Mouse (Mus musculus): ENCODE data around the gene Tmem208. TPM values are rescaled to one million over a fixed set of nuclear protein-coding genes. Genes with fewer than 3 reads are reported as not detected.
A peak's percentile ranks its signal among the peaks of the same experiment; 100 is the strongest.
"Not testable (repeated sequence)": the region's sequence is repeated elsewhere in the genome, so short reads cannot be mapped to it uniquely, and the experiment has no call there.

Tmem208 gene
- 100 to 1,000 TPM; 160 to 182 TPM for polyA plus RNA-seq (2017; shearing (Covaris generic))

DNA sequence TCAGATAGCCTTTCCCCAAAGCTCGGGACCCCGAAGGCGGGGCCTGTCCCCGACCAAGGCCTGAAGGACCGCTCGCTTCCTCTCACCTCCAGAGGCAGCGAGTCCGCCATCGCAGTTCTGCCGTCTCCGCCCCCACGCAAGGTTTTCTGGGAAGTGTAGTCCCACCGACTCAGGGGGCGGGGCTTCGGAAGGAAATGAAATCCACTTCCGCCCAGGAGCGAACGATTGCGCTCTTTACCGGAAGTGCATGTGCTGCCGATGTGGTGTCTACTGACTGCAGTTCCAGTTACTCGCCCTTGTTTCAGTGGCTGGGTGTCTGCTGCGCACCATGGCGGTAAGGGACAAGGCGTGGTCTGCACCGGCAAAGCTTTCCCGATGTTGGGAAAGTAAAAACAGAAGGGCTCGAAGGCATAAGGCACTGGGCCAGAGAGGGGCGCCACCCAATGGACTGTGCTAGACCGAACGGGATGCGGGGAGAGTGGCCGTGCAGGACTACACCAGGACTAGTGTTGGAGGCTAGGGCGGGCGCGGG is at the start of gene Tmem208, which contains the start of gene Lrrc29:
Gene Tmem208, plus strand, starts transcription at position 214 of the 532 bp plus-strand sequence.
Gene Lrrc29, minus strand, starts transcription at position 138 of the 532 bp plus-strand sequence.
- peak; percentile 95 for ATAC-seq

DNA sequence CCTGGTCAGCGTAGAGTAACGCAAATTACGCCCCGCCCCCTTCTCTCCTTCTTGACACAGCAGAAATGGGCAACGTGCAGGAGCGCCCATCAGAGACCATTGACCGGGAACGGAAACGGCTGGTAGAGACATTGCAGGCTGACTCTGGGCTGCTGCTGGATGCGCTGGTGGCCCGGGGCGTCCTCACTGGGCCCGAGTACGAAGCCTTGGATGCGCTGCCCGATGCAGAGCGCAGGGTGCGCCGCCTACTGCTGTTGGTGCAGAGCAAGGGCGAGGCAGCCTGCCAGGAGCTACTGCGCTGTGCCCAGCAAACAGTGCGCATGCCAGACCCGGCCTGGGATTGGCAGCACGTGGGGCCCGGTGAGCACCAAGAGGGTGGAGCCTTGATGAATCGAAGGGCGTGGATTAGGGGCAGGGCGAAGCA is 47.2 kb upstream of the Tmem208 start:
- ATAC-seq, result peak; percentile 69

DNA sequence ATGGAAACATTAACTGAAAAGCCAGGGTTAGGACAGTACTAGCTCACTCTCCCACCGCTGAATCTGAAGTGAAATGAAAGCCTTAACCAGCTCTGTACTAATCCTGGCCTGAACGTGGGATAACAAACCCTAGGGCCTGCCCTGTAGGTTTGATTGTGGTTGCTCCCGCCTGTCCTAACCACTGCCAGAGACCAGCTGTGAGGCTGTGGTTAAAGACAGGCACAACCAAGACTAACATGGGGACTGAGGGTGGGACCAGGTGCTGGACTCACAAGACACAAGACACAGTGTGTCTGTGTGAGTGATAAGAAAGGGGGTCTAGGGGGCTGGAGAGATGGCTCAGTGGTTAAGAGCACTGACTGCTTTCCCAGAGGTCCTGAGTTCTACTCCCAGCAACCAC is 45.6 kb upstream of the Tmem208 start:
- no peak for ATAC-seq

DNA sequence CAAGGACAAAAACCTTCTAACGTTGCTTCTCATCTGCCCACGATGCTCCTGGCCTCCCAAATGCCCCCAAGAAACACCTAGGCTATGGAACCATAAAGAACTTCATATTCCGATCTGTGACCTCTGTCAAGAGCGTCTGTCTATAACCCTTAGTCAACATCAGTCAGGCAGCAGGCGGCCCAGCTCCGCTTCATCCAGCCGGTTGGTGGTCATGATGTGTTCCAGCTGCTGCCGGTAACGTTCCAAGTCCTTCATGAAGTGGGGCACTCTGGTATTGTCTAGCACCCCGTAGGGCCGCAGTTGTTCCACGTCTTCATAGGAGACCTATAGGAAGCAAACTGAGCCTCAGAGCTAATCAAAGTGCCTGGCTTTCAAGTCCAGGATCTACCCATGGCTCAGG is 44.3 kb upstream of the Tmem208 start:
- ATAC-seq, result no peak

- ATAC-seq, result no peak
Measured at GRCm38 (mm10) chr8:105282239-105282638, 43.9 kb upstream of the Tmem208 start.

DNA sequence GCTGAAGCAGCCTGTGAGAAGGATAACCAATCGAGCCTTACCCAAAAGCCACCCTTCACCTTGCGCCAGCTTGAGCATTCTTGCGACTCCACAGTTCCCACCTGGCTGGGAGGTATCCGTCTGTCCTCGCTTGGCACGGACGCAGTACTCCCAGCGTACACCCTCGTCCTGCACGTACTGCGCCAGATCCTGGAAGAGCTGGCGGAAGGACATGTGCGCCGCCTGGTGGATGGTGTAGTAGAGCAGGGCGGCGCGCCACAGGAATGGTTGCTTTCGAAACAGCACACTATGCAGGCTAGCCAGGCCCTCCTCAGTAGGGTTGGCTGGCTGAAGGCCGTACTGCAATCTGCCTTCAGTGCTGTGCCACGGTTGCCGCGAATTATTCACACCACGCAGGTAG is 43.1 kb upstream of the Tmem208 start:
- ATAC-seq, result no peak

- no peak for ATAC-seq
Measured at GRCm38 (mm10) chr8:105285514-105285913, 40.6 kb upstream of the Tmem208 start.

GRCm38 (mm10) chr8:105286907-105287306 is 39.2 kb upstream of the Tmem208 start:
- no peak for ATAC-seq

GRCm38 (mm10) chr8:105288231-105288630 is 37.9 kb upstream of the Tmem208 start:
- no peak for ATAC-seq

- peak; percentile 84 for ATAC-seq
Measured at GRCm38 (mm10) chr8:105288958-105289732, 37.0 kb upstream of the Tmem208 start.

DNA sequence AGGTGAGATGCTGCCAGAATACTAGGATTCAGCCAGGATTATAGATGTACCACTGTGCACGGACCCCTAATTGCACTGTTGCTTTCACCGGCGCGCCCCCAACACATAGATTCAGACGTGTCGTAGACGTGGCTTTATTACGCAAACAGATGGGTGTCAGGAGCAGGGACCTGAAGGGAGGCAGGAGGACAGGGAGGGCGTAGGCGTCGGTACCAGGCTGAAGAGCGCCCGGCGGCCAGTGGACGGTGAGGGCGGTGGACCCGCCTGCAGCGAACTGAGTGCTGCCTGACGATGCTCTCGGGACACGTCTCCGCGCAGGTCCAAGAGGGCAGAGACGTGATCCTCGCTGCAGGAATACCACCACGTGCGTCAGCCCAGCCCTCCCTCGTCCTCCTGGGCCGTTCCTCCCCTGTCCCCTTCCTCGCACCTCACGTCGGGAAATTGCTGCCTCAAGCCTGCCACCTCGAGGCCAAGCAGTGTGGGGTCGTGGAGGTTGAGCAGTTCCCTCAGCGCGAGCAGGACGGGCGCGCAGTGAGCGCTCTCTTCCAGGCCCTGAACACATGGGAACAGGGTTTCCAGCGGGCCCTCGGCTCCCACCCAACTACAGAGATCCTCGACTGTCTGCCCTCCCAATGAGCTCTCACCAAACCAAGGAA is 36.2 kb upstream of the Tmem208 start, which contains the start of gene 4931428F04Rik:
Gene 4931428F04Rik, minus strand, starts transcription at position 60 of the 656 bp plus-strand sequence.
- no peak for ATAC-seq

DNA sequence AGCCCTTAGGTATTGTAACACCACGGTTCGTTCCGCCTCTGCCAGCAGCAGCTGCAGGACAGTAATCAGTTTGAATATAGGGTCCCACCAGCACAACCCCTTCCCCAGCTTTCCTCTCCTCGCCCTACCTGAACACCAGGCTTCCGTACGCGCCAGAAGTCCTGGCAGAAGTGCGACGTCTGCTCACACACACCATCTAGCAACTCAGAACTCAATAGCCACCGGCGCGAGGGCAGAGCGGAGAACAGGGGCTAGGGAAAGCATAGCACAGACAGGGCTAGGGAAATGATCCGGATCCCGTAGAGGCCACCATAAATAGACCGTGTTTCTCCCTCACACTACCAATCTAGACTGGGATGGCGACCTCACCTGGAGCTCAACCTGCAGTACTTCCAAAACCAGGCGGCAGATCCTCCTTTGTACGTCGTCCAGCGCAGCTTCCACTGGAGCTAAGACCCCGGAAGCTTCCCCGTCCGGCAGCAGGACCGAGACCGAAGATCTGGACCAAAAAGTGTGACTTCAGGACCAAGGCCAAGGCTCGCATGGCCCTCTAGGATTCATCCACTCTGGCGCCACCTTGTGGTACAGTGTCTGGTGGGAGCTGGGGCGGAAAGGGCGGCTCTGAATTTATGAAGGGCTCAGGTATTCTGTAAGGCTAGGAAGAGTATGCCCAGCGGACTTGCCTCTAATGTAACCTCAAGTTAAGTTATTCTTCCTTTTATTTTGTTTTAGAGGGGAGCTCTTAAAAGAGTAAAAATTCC is 35.4 kb upstream of the Tmem208 start:
- ATAC-seq, result peak; percentile 30

DNA sequence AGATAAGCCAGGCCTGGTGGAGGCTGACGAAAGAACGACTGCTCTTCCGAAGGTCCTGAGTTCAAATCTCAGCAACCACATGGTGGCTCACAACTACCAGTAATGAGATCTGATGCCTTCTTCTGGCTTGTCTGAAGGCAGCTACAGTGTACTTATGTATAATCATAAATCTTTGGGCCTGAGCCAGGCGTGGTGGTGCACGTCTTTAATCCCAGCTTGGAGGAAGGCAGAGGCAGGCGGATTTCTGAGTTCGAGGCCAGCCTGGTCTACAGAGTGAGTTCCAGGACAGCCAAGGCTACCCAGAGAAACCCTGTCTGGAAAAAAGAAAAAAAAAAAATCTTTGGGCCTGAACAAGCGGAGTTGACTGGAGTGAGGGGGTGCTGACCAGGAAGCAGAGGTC is 34.8 kb upstream of the Tmem208 start:
- ATAC-seq, result not testable (repeated sequence)

DNA sequence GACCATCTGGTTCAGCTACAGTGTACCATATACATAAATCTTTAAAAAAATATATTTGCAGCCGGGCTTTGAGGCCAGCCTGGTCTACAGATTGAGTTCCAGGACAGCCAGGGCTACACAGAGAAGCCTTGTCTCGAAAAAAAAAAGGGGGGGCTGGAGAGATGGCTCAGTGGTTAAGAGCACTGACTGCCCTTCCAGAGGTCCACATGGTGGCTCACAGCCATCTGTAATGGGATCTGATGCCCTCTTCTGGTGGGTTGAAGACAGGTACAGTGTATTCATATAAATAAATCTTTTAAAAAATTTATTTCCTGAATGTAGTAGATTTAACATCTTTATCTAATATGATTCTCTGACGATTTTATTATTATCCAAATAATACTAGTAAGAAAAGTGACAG is 34.4 kb upstream of the Tmem208 start:
- not testable (repeated sequence) for ATAC-seq

GRCm38 (mm10) chr8:105292471-105292870 is 33.7 kb upstream of the Tmem208 start:
- ATAC-seq, result no peak

- no peak for ATAC-seq
Measured at GRCm38 (mm10) chr8:105293405-105293804, 32.7 kb upstream of the Tmem208 start.

DNA sequence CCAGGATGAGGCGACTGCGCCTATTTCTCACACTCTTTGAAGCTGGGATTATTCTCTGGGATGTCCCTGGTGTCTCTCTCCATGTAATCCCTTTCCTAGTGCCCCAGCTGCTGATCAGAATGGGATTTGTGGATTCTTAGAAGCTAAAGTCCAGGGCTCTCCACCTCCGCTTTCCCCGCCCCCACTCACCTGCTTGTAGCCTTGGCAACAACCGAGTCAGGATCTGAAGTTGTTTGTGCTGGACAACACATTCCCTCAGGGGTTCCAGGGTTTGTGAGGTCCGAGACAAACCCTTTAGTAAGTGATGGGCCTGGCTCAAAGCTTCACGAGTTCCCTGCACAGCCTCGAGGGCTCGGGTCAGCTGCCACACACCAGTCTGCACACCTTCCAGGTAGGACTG is 31.4 kb upstream of the Tmem208 start:
- no peak for ATAC-seq

DNA sequence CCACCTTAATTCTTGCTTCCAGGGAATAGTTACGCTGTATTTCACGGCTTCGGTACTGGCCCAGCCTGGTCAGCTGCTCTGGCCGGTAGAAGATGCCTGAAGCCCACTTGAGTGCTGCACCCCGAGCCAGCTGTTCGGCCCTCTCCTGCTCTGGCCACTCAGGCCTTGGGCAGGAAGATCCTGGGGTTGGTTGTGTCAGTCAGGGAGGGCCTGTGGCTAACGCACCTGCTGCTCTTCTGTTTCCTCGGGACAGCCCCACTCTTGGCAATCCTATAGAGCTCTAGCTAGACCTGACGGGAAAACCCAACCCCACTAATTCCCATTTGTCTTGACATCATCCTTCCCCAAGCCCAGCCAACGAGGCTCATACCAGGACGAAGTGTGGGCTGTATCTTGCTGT is 30.9 kb upstream of the Tmem208 start:
- no peak for ATAC-seq

- no peak for ATAC-seq
Measured at GRCm38 (mm10) chr8:105295895-105296573, 30.1 kb upstream of the Tmem208 start, which contains the start of gene Exoc3l. TSS of gene Exoc3l (minus strand) at chr8:105296101.

DNA sequence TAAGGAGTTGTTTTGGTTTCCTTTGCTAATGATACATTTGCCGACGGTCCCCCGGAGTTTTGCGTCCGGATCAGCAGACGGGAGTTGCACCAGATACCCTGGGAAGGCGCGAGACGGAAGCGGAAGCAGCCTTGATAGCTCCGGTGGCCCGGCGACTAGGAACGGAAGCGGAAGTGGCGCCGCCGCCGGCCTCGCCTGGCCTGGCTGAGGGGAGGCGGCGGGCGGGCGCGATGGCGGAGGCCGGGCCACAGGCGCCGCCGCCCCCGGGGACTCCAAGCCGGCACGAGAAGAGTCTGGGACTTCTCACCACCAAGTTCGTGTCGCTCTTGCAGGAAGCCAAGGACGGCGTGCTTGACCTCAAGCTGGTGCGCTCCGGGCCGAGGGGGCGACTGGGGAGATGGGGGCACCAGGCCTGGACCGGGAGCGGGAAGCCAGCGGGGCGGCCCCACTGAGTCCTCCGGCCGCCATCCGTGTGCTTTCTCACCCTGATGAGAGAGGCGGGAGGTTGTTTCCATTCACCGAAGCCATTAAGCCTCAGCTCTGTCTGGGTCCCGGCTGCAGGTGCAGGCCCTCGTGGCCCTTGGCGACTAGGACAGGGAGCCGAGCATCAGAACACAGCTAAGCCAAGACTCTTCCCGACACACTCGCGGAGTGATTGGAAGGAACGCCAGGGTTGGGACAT is 28.5 kb upstream of the Tmem208 start, which contains the start of gene E2f4:
Gene E2f4, plus strand, starts transcription at position 153 of the 682 bp plus-strand sequence.
- ATAC-seq, result peak; percentile 99
